Mouse (Mus musculus) embryonic facial prominence, embryonic 14.5 days (tissue): ENCODE measurements around the gene Irs2. TPM values are rescaled to one million over a fixed set of nuclear protein-coding genes. Genes with fewer than 3 reads are reported as not detected.

Source experiments
- ATAC-seq: fragments of 200-750 bp; cut with Nextera tagmentation; 2 replicates; pipeline ENCODE4 v1.8.0; 2017; ENCODE audit warnings: low read depth, moderate number of reproducible peaks, moderate TSS enrichment
- DNase-seq: peaks from one replicate; pipeline ENCODE4 v3.0.0-alpha.2; 2015; ENCODE audit warnings: low spot score
- H3K27ac ChIP-seq: fragments of 300-500 bp; sonication (generic); replicated peaks from 2 replicates; pipeline ENCODE4 v1.5.1; 2014; ENCODE audit warnings: low read depth, mild to moderate bottlenecking, low read length, moderate library complexity
- H3K27me3 ChIP-seq: fragments of 300-500 bp; sonication (generic); replicated peaks from 2 replicates; pipeline ENCODE4 v1.6.1; 2014; ENCODE audit warnings: low read length; ENCODE audit not compliant: control insufficient read depth, insufficient read depth
- H3K36me3 ChIP-seq: fragments of 300-500 bp; sonication (generic); 2 replicates; pipeline ENCODE4 v1.6.1; 2014; ENCODE audit warnings: low read length, mixed read lengths; ENCODE audit not compliant: control insufficient read depth, insufficient read depth
- H3K4me1 ChIP-seq: fragments of 300-500 bp; sonication (generic); 2 replicates; pipeline ENCODE4 v1.6.1; 2014; ENCODE audit warnings: antibody characterized with exemption, low read length; ENCODE audit not compliant: control insufficient read depth, insufficient read depth
- H3K4me2 ChIP-seq: fragments of 300-500 bp; sonication (generic); 2 replicates; pipeline ENCODE4 v1.6.1; 2014; ENCODE audit warnings: low read depth, mild to moderate bottlenecking, low read length, moderate library complexity, mixed read lengths
- H3K4me3 ChIP-seq: fragments of 300-500 bp; sonication (generic); 2 replicates; pipeline ENCODE4 v1.5.1; 2014; ENCODE audit warnings: low read depth, mild to moderate bottlenecking, low read length
- H3K9ac ChIP-seq: fragments of 300-500 bp; sonication (generic); 2 replicates; pipeline ENCODE4 v1.6.1; 2014; ENCODE audit warnings: low read depth, mild to moderate bottlenecking, low read length, moderate library complexity, mixed read lengths
- H3K9me3 ChIP-seq: fragments of 300-500 bp; sonication (generic); 2 replicates; pipeline ENCODE4 v1.6.1; 2016; ENCODE audit warnings: low read length; ENCODE audit not compliant: control insufficient read depth
- WGBS: fragments of 180-500 bp; shearing (Covaris S2); extraction: QIAGEN DNeasy Blood & Tissue Kit; methylation state at CpG from one replicate; pipeline ENCODE4 v1.1.7; 2014; 5-methylcytosine and 5-hydroxymethylcytosine counted together
- polyA plus RNA-seq: library from polyadenylated mRNA; unstranded; fragments of >200 nt; fragmentation: Nextera tagmentation; extraction: Ambion mirVana; gene quantifications from 2 replicates; pipeline ENCODE4 v1.2.1, GENCODE M21; 2014

Irs2 gene
- polyA plus RNA-seq, 1 experiment from 2014 or later: 5.9 TPM

GRCm38 (mm10) chr8:10945490-10945889 is 62.8 kb downstream of the Irs2 start:
- Histone ChIP-seq H3K4me3 (no peak overlapping the region), H3K27ac (peak overlapping the region; percentile 79), H3K27me3 (no peaks in the 10 kb centered on the region), H3K4me2 (peak overlapping the region; percentile 52; the same call in 1 of the 2 replicates), H3K9ac (no peak overlapping the region; the same call in 1 of the 2 replicates), H3K36me3 (no peaks in the 10 kb centered on the region), H3K9me3 (no peaks in the 10 kb centered on the region), H3K4me1 (peaks cover 35% of the 10 kb centered on the region)
- 72% methylated on average over 2 of the region's 2 CpGs for WGBS
- no peak for ATAC-seq
- no peak for DNase-seq

GRCm38 (mm10) chr8:10943314-10944060 is 64.8 kb downstream of the Irs2 start:
- no peaks in the 10 kb centered on the region for H3K9me3 ChIP-seq
- no peaks in the 10 kb centered on the region for H3K36me3 ChIP-seq
- no peak overlapping the region; the same call in 1 of the 2 replicates for H3K27ac ChIP-seq
- no peak overlapping the region for H3K9ac ChIP-seq
- peaks cover 35% of the 10 kb centered on the region for H3K4me1 ChIP-seq
- no peak overlapping the region for H3K4me3 ChIP-seq
- peak; percentile 86 for DNase-seq
- 0 out of 2 replicates have a peak, but pooled peaks have one; percentile 24 for ATAC-seq
- H3K4me2 ChIP-seq: no peak overlapping the region
- H3K27me3 ChIP-seq: no peaks in the 10 kb centered on the region
- WGBS: 63% methylated on average over 9 of the region's 9 CpGs

- peaks cover 18% of the 10 kb centered on the region; the same call in 1 of the 2 replicates for H3K4me1 ChIP-seq
- ATAC-seq (no peak), DNase-seq (no peak)
- H3K27ac ChIP-seq: no peak overlapping the region
- H3K36me3 ChIP-seq: no peaks in the 10 kb centered on the region
- H3K4me2 ChIP-seq: no peak overlapping the region
- no peak overlapping the region for H3K4me3 ChIP-seq
- no peak overlapping the region for H3K9ac ChIP-seq
- 36% methylated on average over 6 of the region's 6 CpGs for WGBS
- no peaks in the 10 kb centered on the region for H3K9me3 ChIP-seq
- H3K27me3 ChIP-seq: no peaks in the 10 kb centered on the region
These were observed 68.4 kb downstream of the Irs2 start for GRCm38 (mm10) chr8:10939883-10940282.

GRCm38 (mm10) chr8:10939210-10939782 is 69.0 kb downstream of the Irs2 start:
- Histone ChIP-seq H3K9ac (no peak overlapping the region), H3K27ac (no peak overlapping the region), H3K4me2 (no peak overlapping the region), H3K27me3 (no peaks in the 10 kb centered on the region), H3K9me3 (no peaks in the 10 kb centered on the region), H3K4me1 (peaks cover 19% of the 10 kb centered on the region; the same call in 1 of the 2 replicates), H3K4me3 (no peak overlapping the region), H3K36me3 (no peaks in the 10 kb centered on the region)
- WGBS: 46% methylated on average over 3 of the region's 3 CpGs
- no peak for DNase-seq
- ATAC-seq: no peak

GRCm38 (mm10) chr8:10938284-10938683 is 70.0 kb downstream of the Irs2 start:
- ATAC-seq (no peak), DNase-seq (no peak)
- Histone ChIP-seq H3K27me3 (no peaks in the 10 kb centered on the region), H3K36me3 (no peaks in the 10 kb centered on the region), H3K27ac (no peak overlapping the region), H3K4me3 (no peak overlapping the region), H3K4me1 (peaks cover 10% of the 10 kb centered on the region; the same call in 1 of the 2 replicates), H3K9me3 (no peaks in the 10 kb centered on the region), H3K4me2 (no peak overlapping the region), H3K9ac (no peak overlapping the region)
- 84% methylated on average over 6 of the region's 6 CpGs for WGBS

- WGBS: 75% methylated on average over 9 of the region's 9 CpGs
- Histone ChIP-seq H3K27ac (no peak overlapping the region), H3K4me1 (peaks cover 10% of the 10 kb centered on the region; the same call in 1 of the 2 replicates), H3K36me3 (no peaks in the 10 kb centered on the region), H3K4me3 (no peak overlapping the region), H3K27me3 (no peaks in the 10 kb centered on the region), H3K4me2 (no peak overlapping the region), H3K9me3 (no peaks in the 10 kb centered on the region), H3K9ac (no peak overlapping the region)
- DNase-seq: no peak
- ATAC-seq: no peak
These were observed 71.6 kb downstream of the Irs2 start for GRCm38 (mm10) chr8:10936646-10937045.

- Histone ChIP-seq H3K27me3 (no peaks in the 10 kb centered on the region), H3K4me1 (peaks cover 10% of the 10 kb centered on the region; the same call in 1 of the 2 replicates), H3K4me2 (no peak overlapping the region), H3K36me3 (no peaks in the 10 kb centered on the region), H3K4me3 (no peak overlapping the region), H3K27ac (no peak overlapping the region), H3K9ac (no peak overlapping the region), H3K9me3 (no peaks in the 10 kb centered on the region)
- WGBS: 43% methylated on average over 8 of the region's 8 CpGs
- DNase-seq (peak; percentile 68), ATAC-seq (peak; percentile 38; the same call in 1 of the 2 replicates)
These were observed 73.0 kb downstream of the Irs2 start for GRCm38 (mm10) chr8:10935231-10935630.
